Mouse (Mus musculus): ENCODE results near the gene Olfr141. TPM values are rescaled to one million over a fixed set of nuclear protein-coding genes. Genes with fewer than 3 reads are reported as not detected.

The Olfr141 gene
- not detected in 2 replicates for polyA plus RNA-seq (2014; fragmentation: Nextera tagmentation; extraction: Ambion mirVana)

- Histone ChIP-seq H3K4me3 (ENCODE audit: control insufficient read depth in 1 of 2, insufficient read depth in 1 of 2, low read depth in 1 of 2, low read length in 2 of 2) (no peak within 1 kb of the TSS), H3K9me3 (ENCODE audit: control insufficient read depth, low read length) (no peaks in the 10 kb centered on the region), H3K27me3 (ENCODE audit: control insufficient read depth, insufficient read depth, low read length) (no peaks in the 10 kb centered on the region), H3K4me2 (ENCODE audit: low read length) (no peak within 1 kb of the TSS), H3K27ac (replicated peaks in 1 of 2; ENCODE audit: control insufficient read depth in 1 of 2, insufficient read depth in 1 of 2, low read depth in 2 of 2, low read length in 2 of 2) (no peak within 1 kb of the TSS), H3K4me1 (ENCODE audit: control insufficient read depth in 2 of 2, insufficient read depth in 2 of 2, low read length in 2 of 2) (no peaks in the 10 kb centered on the region), H3K36me3 (ENCODE audit: control insufficient read depth, insufficient read depth, low read length) (no peaks in the 10 kb centered on the region), H3K9ac (ENCODE audit: low read length) (no peak within 1 kb of the TSS)
- no peak for ATAC-seq (ENCODE audit: insufficient number of reproducible peaks, insufficient read depth, low FRiP score, low read depth)
Observed at GRCm38 (mm10) chr2:86809918-86810317, at the start of gene Olfr141. Gene Olfr141, minus strand, starts transcription at chr2:86810018.

GRCm38 (mm10) chr2:86851596-86851995 is 41.8 kb upstream of the Olfr141 start, which contains the start of gene Olfr1095:
Gene Olfr1095, minus strand, starts transcription at chr2:86851696.
- H3K4me1 ChIP-seq (ENCODE audit: control insufficient read depth in 2 of 2, insufficient read depth in 2 of 2, low read length in 2 of 2): no peaks in the 10 kb centered on the region
- no peak within 1 kb of the TSS for H3K27ac ChIP-seq (replicated peaks in 1 of 2; ENCODE audit: control insufficient read depth in 1 of 2, insufficient read depth in 1 of 2, low read depth in 2 of 2, low read length in 2 of 2)
- H3K4me3 ChIP-seq (ENCODE audit: control insufficient read depth in 1 of 2, insufficient read depth in 1 of 2, low read depth in 1 of 2, low read length in 2 of 2): no peak within 1 kb of the TSS
- H3K27me3 ChIP-seq (ENCODE audit: control insufficient read depth, insufficient read depth, low read length): no peaks in the 10 kb centered on the region
- WGBS: 77% methylated on average over 3 of the region's 3 CpGs
- H3K9me3 ChIP-seq (ENCODE audit: control insufficient read depth, low read length): no peaks in the 10 kb centered on the region
- ATAC-seq (ENCODE audit: insufficient number of reproducible peaks, insufficient read depth, low FRiP score, low read depth): no peak
- no peak within 1 kb of the TSS for H3K4me2 ChIP-seq (ENCODE audit: low read length)
- H3K9ac ChIP-seq (ENCODE audit: low read length): no peak within 1 kb of the TSS
- H3K36me3 ChIP-seq (ENCODE audit: control insufficient read depth, insufficient read depth, low read length): no peaks in the 10 kb centered on the region

GRCm38 (mm10) chr2:86824363-86824762 is 14.5 kb upstream of the Olfr141 start, which contains the start of gene Olfr1094:
Gene Olfr1094, plus strand, starts transcription at chr2:86824663.
- ATAC-seq (ENCODE audit: insufficient number of reproducible peaks, insufficient read depth, low FRiP score, low read depth): no peak
- H3K27ac ChIP-seq (replicated peaks in 1 of 2; ENCODE audit: control insufficient read depth in 1 of 2, insufficient read depth in 1 of 2, low read depth in 2 of 2, low read length in 2 of 2): no peak within 1 kb of the TSS
- no peaks in the 10 kb centered on the region for H3K9me3 ChIP-seq (ENCODE audit: control insufficient read depth, low read length)
- no peaks in the 10 kb centered on the region for H3K4me1 ChIP-seq (ENCODE audit: control insufficient read depth in 2 of 2, insufficient read depth in 2 of 2, low read length in 2 of 2)
- H3K36me3 ChIP-seq (ENCODE audit: control insufficient read depth, insufficient read depth, low read length): no peaks in the 10 kb centered on the region
- no peak within 1 kb of the TSS for H3K4me3 ChIP-seq (ENCODE audit: control insufficient read depth in 1 of 2, insufficient read depth in 1 of 2, low read depth in 1 of 2, low read length in 2 of 2)
- H3K9ac ChIP-seq (ENCODE audit: low read length): no peak within 1 kb of the TSS
- no peak within 1 kb of the TSS for H3K4me2 ChIP-seq (ENCODE audit: low read length)
- H3K27me3 ChIP-seq (ENCODE audit: control insufficient read depth, insufficient read depth, low read length): no peaks in the 10 kb centered on the region

- Histone ChIP-seq H3K4me3 (ENCODE audit: control insufficient read depth in 1 of 2, insufficient read depth in 1 of 2, low read depth in 1 of 2, low read length in 2 of 2) (no peak within 1 kb of the TSS), H3K4me1 (ENCODE audit: control insufficient read depth in 2 of 2, insufficient read depth in 2 of 2, low read length in 2 of 2) (no peaks in the 10 kb centered on the region), H3K4me2 (ENCODE audit: low read length) (no peak within 1 kb of the TSS), H3K27ac (replicated peaks in 1 of 2; ENCODE audit: control insufficient read depth in 1 of 2, insufficient read depth in 1 of 2, low read depth in 2 of 2, low read length in 2 of 2) (no peak within 1 kb of the TSS), H3K9ac (ENCODE audit: low read length) (no peak within 1 kb of the TSS), H3K27me3 (ENCODE audit: control insufficient read depth, insufficient read depth, low read length) (no peaks in the 10 kb centered on the region), H3K36me3 (ENCODE audit: control insufficient read depth, insufficient read depth, low read length) (no peaks in the 10 kb centered on the region), H3K9me3 (ENCODE audit: control insufficient read depth, low read length) (no peaks in the 10 kb centered on the region)
- no peak for ATAC-seq (ENCODE audit: insufficient number of reproducible peaks, insufficient read depth, low FRiP score, low read depth)
- 69% methylated on average over 2 of the region's 2 CpGs for WGBS
Observed at GRCm38 (mm10) chr2:86782179-86782578, 27.6 kb downstream of the Olfr141 start, which contains the start of gene Olfr1093. Gene Olfr1093, plus strand, starts transcription at chr2:86782479.

GRCm38 (mm10) chr2:86761050-86761449 is 48.8 kb downstream of the Olfr141 start:
- no peak overlapping the region for H3K4me2 ChIP-seq (ENCODE audit: low read length)
- H3K4me1 ChIP-seq (ENCODE audit: control insufficient read depth in 2 of 2, insufficient read depth in 2 of 2, low read length in 2 of 2): no peaks in the 10 kb centered on the region
- H3K27ac ChIP-seq (replicated peaks in 1 of 2; ENCODE audit: control insufficient read depth in 1 of 2, insufficient read depth in 1 of 2, low read depth in 2 of 2, low read length in 2 of 2): no peak overlapping the region
- no peak overlapping the region for H3K4me3 ChIP-seq (ENCODE audit: control insufficient read depth in 1 of 2, insufficient read depth in 1 of 2, low read depth in 1 of 2, low read length in 2 of 2)
- H3K36me3 ChIP-seq (ENCODE audit: control insufficient read depth, insufficient read depth, low read length): no peaks in the 10 kb centered on the region
- no peaks in the 10 kb centered on the region for H3K27me3 ChIP-seq (ENCODE audit: control insufficient read depth, insufficient read depth, low read length)
- H3K9me3 ChIP-seq (ENCODE audit: control insufficient read depth, low read length): no peaks in the 10 kb centered on the region
- no peak overlapping the region for H3K9ac ChIP-seq (ENCODE audit: low read length)
- no peak for ATAC-seq (ENCODE audit: insufficient number of reproducible peaks, insufficient read depth, low FRiP score, low read depth)
- 94% methylated on average over 6 of the region's 6 CpGs for WGBS

- Histone ChIP-seq H3K27ac (replicated peaks in 1 of 2; ENCODE audit: control insufficient read depth in 1 of 2, insufficient read depth in 1 of 2, low read depth in 2 of 2, low read length in 2 of 2) (no peak within 1 kb of the TSS), H3K9me3 (ENCODE audit: control insufficient read depth, low read length) (no peaks in the 10 kb centered on the region), H3K4me3 (ENCODE audit: control insufficient read depth in 1 of 2, insufficient read depth in 1 of 2, low read depth in 1 of 2, low read length in 2 of 2) (no peak within 1 kb of the TSS), H3K27me3 (ENCODE audit: control insufficient read depth, insufficient read depth, low read length) (no peaks in the 10 kb centered on the region), H3K36me3 (ENCODE audit: control insufficient read depth, insufficient read depth, low read length) (no peaks in the 10 kb centered on the region), H3K4me1 (ENCODE audit: control insufficient read depth in 2 of 2, insufficient read depth in 2 of 2, low read length in 2 of 2) (no peaks in the 10 kb centered on the region), H3K9ac (ENCODE audit: low read length) (no peak within 1 kb of the TSS), H3K4me2 (ENCODE audit: low read length) (no peak within 1 kb of the TSS)
- 90% methylated on average over 1 of the region's 1 CpGs for WGBS
- no peak for ATAC-seq (ENCODE audit: insufficient number of reproducible peaks, insufficient read depth, low FRiP score, low read depth)
Observed at GRCm38 (mm10) chr2:86758893-86759292, 50.9 kb downstream of the Olfr141 start, which contains the start of gene Olfr1090. Gene Olfr1090, minus strand, starts transcription at chr2:86758993.

Other genes with a start within 250 kb of the Olfr141 start
- not detected in 2 replicates for gene Olfr1082, start 211.1 kb downstream of the Olfr141 start, polyA plus RNA-seq (2014; fragmentation: Nextera tagmentation; extraction: Ambion mirVana)
- not detected in 2 replicates for gene Olfr1084, start 170.3 kb downstream of the Olfr141 start, polyA plus RNA-seq (2014; fragmentation: Nextera tagmentation; extraction: Ambion mirVana)
- gene Olfr1085, start 148.0 kb downstream of the Olfr141 start, polyA plus RNA-seq (2014; fragmentation: Nextera tagmentation; extraction: Ambion mirVana): not detected in 2 replicates
- not detected in 2 replicates for gene Olfr1086, start 129.9 kb downstream of the Olfr141 start, polyA plus RNA-seq (2014; fragmentation: Nextera tagmentation; extraction: Ambion mirVana)
- not detected in 2 replicates for gene Olfr1087, start 111.6 kb downstream of the Olfr141 start, polyA plus RNA-seq (2014; fragmentation: Nextera tagmentation; extraction: Ambion mirVana)
- gene Olfr1089, start 76.3 kb downstream of the Olfr141 start, polyA plus RNA-seq (2014; fragmentation: Nextera tagmentation; extraction: Ambion mirVana): not detected in 2 replicates
- gene Olfr1090, start 51.0 kb downstream of the Olfr141 start, polyA plus RNA-seq (2014; fragmentation: Nextera tagmentation; extraction: Ambion mirVana): not detected in 2 replicates
- gene Olfr1093, start 27.5 kb downstream of the Olfr141 start, polyA plus RNA-seq (2014; fragmentation: Nextera tagmentation; extraction: Ambion mirVana): not detected in 2 replicates
- not detected in 2 replicates for gene Olfr1094, start 14.6 kb upstream of the Olfr141 start, polyA plus RNA-seq (2014; fragmentation: Nextera tagmentation; extraction: Ambion mirVana)
- not detected in 2 replicates for gene Olfr1095, start 41.7 kb upstream of the Olfr141 start, polyA plus RNA-seq (2014; fragmentation: Nextera tagmentation; extraction: Ambion mirVana)
- not detected in 2 replicates for gene Gm13723, start 64.8 kb upstream of the Olfr141 start, polyA plus RNA-seq (2014; fragmentation: Nextera tagmentation; extraction: Ambion mirVana)
- gene Olfr1097, start 82.2 kb upstream of the Olfr141 start, polyA plus RNA-seq (2014; fragmentation: Nextera tagmentation; extraction: Ambion mirVana): not detected in 2 replicates
- not detected in 2 replicates for gene Olfr1098, start 114.5 kb upstream of the Olfr141 start, polyA plus RNA-seq (2014; fragmentation: Nextera tagmentation; extraction: Ambion mirVana)
- not detected in 2 replicates for gene Olfr1099, start 150.7 kb upstream of the Olfr141 start, polyA plus RNA-seq (2014; fragmentation: Nextera tagmentation; extraction: Ambion mirVana)
- gene Olfr1100, start 169.9 kb upstream of the Olfr141 start, polyA plus RNA-seq (2014; fragmentation: Nextera tagmentation; extraction: Ambion mirVana): not detected in 2 replicates
- not detected in 2 replicates for gene Olfr1101, start 181.2 kb upstream of the Olfr141 start, polyA plus RNA-seq (2014; fragmentation: Nextera tagmentation; extraction: Ambion mirVana)
- gene Olfr1102, start 188.4 kb upstream of the Olfr141 start, polyA plus RNA-seq (2014; fragmentation: Nextera tagmentation; extraction: Ambion mirVana): not detected in 2 replicates
- not detected in 2 replicates for gene Olfr1104, start 217.1 kb upstream of the Olfr141 start, polyA plus RNA-seq (2014; fragmentation: Nextera tagmentation; extraction: Ambion mirVana)
- not detected in 2 replicates for gene Olfr1105, start 226.5 kb upstream of the Olfr141 start, polyA plus RNA-seq (2014; fragmentation: Nextera tagmentation; extraction: Ambion mirVana)
- not detected in 2 replicates for gene Olfr1106, start 242.3 kb upstream of the Olfr141 start, polyA plus RNA-seq (2014; fragmentation: Nextera tagmentation; extraction: Ambion mirVana)